Mouse (Mus musculus) small intestine, adult 2 months (tissue): ENCODE data around the gene Depdc7. TPM values are rescaled to one million over a fixed set of nuclear protein-coding genes. Genes with fewer than 3 reads are reported as not detected.

Experiments used
- H3K27ac ChIP-seq: fragments of 200-500 bp; 2 replicates; pipeline ENCODE4 v1.5.1; 2012; ENCODE audit warnings: low read depth, low read length, control low read depth, inconsistent platforms; ENCODE audit not compliant: insufficient read depth
- H3K27me3 ChIP-seq: fragments of 200-500 bp; 2 replicates; pipeline ENCODE4 v1.6.1; 2012; ENCODE audit warnings: mild to moderate bottlenecking, moderate library complexity, low read length, inconsistent platforms; ENCODE audit not compliant: control insufficient read depth, insufficient read depth
- H3K36me3 ChIP-seq: fragments of 200-500 bp; 2 replicates; pipeline ENCODE4 v1.6.1; 2012; ENCODE audit warnings: mild to moderate bottlenecking, low read length, control low read depth, inconsistent platforms; ENCODE audit not compliant: control insufficient read depth, insufficient read depth
- H3K4me1 ChIP-seq: fragments of 200-500 bp; 2 replicates; pipeline ENCODE4 v1.6.1; 2012; ENCODE audit warnings: low read length, inconsistent platforms, mixed read lengths; ENCODE audit not compliant: control insufficient read depth, insufficient read depth, insufficient read length
- H3K4me3 ChIP-seq: fragments of 200-500 bp; 2 replicates; pipeline ENCODE4 v1.5.1; 2012; ENCODE audit warnings: low read depth, mild to moderate bottlenecking, control low read depth, inconsistent platforms, low read length, moderate library complexity
- CTCF ChIP-seq: fragments of 200-500 bp; IDR thresholded peaks from 2 replicates; pipeline ENCODE4 v1.5.1; 2012; ENCODE audit warnings: low read depth, mild to moderate bottlenecking, control low read depth, inconsistent platforms, low read length, moderate library complexity, mixed read lengths; ENCODE audit not compliant: insufficient replicate concordance, insufficient read length; ENCODE audit errors: extremely low read depth
- POLR2A ChIP-seq: fragments of 200-500 bp; IDR thresholded peaks from 2 replicates; pipeline ENCODE4 v1.6.1; 2012; ENCODE audit warnings: low read depth, mild to moderate bottlenecking, control low read depth, inconsistent platforms, low read length, moderate library complexity
- WGBS: fragments of 180-500 bp; shearing (Covaris S2); methylation state at CpG from one replicate; pipeline ENCODE4 v1.1.7; 2018; 5-methylcytosine and 5-hydroxymethylcytosine counted together
- polyA plus RNA-seq: library from polyadenylated mRNA; depleted of rRNA; stranded (reverse); fragments of >200 nt; gene quantifications from 2 replicates; pipeline ENCODE4 v1.2.3, GENCODE M21; 2012; rRNA removed

The Depdc7 gene
- polyA plus RNA-seq, 1 experiment: 15.7 TPM

DNA sequence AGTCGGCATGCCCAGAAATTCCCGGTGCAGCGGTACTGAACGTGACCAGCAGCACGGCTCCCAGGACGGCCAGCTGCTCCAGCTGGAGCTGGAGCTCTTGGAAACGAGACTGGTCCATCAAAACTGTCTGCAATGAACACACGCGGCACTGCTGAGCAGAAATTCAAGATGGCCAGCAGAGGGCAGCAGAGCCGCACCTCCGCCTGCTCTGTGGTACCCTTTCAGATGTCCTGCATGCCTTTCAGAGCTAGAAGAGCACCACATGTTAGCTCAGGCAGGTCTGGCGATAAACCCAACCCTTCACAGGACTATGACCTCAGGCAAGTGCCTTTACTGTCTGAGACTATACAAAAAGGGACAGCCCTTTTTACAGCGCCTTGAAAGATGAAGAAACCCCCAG lies 57.3 kb downstream of the Depdc7 start:
- no peaks in the 10 kb centered on the region; the same call in 1 of the 2 replicates for H3K36me3 ChIP-seq
- TF ChIP-seq POLR2A: no peak
- TF ChIP-seq CTCF: peak; percentile 97
- WGBS: 7% methylated on average over 13 of the region's 13 CpGs
- H3K27me3 ChIP-seq: no peaks in the 10 kb centered on the region
- no peak overlapping the region for H3K4me3 ChIP-seq
- H3K27ac ChIP-seq: no peak overlapping the region
- H3K4me1 ChIP-seq: no peaks in the 10 kb centered on the region

DNA sequence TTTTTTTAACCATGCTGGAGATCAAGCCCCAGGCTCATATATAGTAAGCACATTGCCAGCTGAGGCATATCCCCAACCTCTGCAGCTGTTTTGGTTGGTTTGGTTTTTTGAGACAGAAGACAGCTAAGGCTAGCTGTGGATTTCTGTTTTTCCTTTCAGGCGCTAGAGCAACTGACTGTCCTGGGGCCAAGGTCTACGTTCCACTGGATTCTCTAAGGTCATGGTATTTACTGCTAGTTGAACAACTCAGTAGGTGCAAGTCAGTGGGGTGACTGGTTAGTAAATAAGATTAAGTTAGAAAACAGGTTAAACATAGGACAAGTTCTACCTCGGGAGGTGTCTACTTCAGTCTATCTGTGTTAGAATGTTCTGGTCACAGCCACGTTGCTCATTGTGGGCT lies 57.9 kb downstream of the Depdc7 start:
- no peak overlapping the region for H3K27ac ChIP-seq
- no peak for TF ChIP-seq CTCF
- no peak for TF ChIP-seq POLR2A
- H3K4me3 ChIP-seq: no peak overlapping the region
- H3K4me1 ChIP-seq: no peaks in the 10 kb centered on the region
- no peaks in the 10 kb centered on the region; the same call in 1 of the 2 replicates for H3K36me3 ChIP-seq
- H3K27me3 ChIP-seq: no peaks in the 10 kb centered on the region
- WGBS: 84% methylated on average over 4 of the region's 4 CpGs

DNA sequence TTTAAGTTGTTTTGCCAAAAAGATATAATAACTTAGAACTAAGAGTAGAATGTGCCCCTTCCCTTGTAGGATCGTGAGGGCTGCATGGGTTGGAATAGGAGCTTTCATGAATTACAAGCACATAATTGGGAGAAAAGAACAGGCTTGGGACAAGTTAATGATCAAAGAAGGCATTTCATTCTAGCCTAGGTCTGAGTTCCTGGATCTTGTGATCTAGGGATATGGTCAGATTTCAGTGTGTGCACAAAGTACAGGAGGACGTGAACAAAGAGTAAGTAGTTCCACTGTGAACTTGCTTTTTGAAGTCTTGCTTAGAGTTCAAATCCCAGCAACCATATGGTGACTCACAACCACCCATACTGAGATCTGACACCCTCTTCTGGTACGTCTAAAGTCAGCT lies 65.4 kb downstream of the Depdc7 start:
- 72% methylated on average over 3 of the region's 3 CpGs for WGBS
- Histone ChIP-seq H3K27me3 (no peaks in the 10 kb centered on the region), H3K4me1 (no peaks in the 10 kb centered on the region), H3K27ac (no peak overlapping the region), H3K4me3 (no peak overlapping the region), H3K36me3 (peaks cover 2% of the 10 kb centered on the region; the same call in 1 of the 2 replicates)
- TF ChIP-seq POLR2A: no peak
- no peak for TF ChIP-seq CTCF

Other genes with a start within 250 kb of the Depdc7 start
- gene Hipk3, start 248.4 kb downstream of the Depdc7 start, polyA plus RNA-seq: 7.0 and 9.8 TPM in 2 replicates
- 0.77 and 2.4 TPM in 2 replicates for gene Cstf3, start 152.4 kb downstream of the Depdc7 start, polyA plus RNA-seq
- 1.9 and 2.4 TPM in 2 replicates for gene Tcp11l1, start 30.7 kb downstream of the Depdc7 start, polyA plus RNA-seq
- not detected in 2 replicates for gene Pin1rt1, start 26.5 kb downstream of the Depdc7 start, polyA plus RNA-seq
- gene Qser1, start 73.9 kb upstream of the Depdc7 start, polyA plus RNA-seq: 1.0 and 1.3 TPM in 2 replicates
- 0.33 and 0.42 TPM in 2 replicates for gene Prrg4, start 107.0 kb upstream of the Depdc7 start, polyA plus RNA-seq
- gene Ccdc73, start 124.9 kb upstream of the Depdc7 start, polyA plus RNA-seq: not detected in 2 replicates